Mouse (Mus musculus) heart, postnatal 0 days (tissue): ENCODE data around the gene Cfap45. TPM values are rescaled to one million over a fixed set of nuclear protein-coding genes. Genes with fewer than 3 reads are reported as not detected.

Experiments used
- ATAC-seq: fragments of 200-750 bp; cut with Nextera tagmentation; 2 replicates; pipeline ENCODE4 v1.8.0; 2017; ENCODE audit warnings: low read depth, moderate number of reproducible peaks, moderate library complexity; ENCODE audit not compliant: insufficient read depth
- DNase-seq: peaks from one replicate; pipeline ENCODE4 v3.0.0-alpha.2; 2016; ENCODE audit warnings: low spot score
- H3K27ac ChIP-seq: fragments of 300-500 bp; sonication (generic); 2 replicates; pipeline ENCODE4 v1.5.1; 2014; ENCODE audit warnings: low read depth, mild to moderate bottlenecking
- H3K27me3 ChIP-seq: fragments of 300-500 bp; sonication (generic); 2 replicates; pipeline ENCODE4 v1.6.1; 2014; ENCODE audit warnings: low read length, mixed read lengths; ENCODE audit not compliant: control insufficient read depth, insufficient read depth
- H3K36me3 ChIP-seq: fragments of 300-500 bp; sonication (generic); replicated peaks from 2 replicates; pipeline ENCODE4 v1.6.1; 2014; ENCODE audit warnings: low read length, mixed read lengths; ENCODE audit not compliant: control insufficient read depth, insufficient read depth
- H3K4me1 ChIP-seq: fragments of 300-500 bp; sonication (generic); 2 replicates; pipeline ENCODE4 v1.6.1; 2014; ENCODE audit warnings: antibody characterized with exemption; ENCODE audit not compliant: control insufficient read depth, insufficient read depth
- H3K4me2 ChIP-seq: fragments of 300-500 bp; sonication (generic); 2 replicates; pipeline ENCODE4 v1.6.1; 2014; ENCODE audit warnings: low read depth, mild to moderate bottlenecking, low read length, moderate library complexity
- H3K4me3 ChIP-seq: fragments of 300-500 bp; sonication (generic); 2 replicates; pipeline ENCODE4 v1.5.1; 2014; ENCODE audit warnings: low read depth, low read length
- H3K9ac ChIP-seq: fragments of 300-500 bp; sonication (generic); replicated peaks from 2 replicates; pipeline ENCODE4 v1.6.1; 2014; ENCODE audit warnings: low read depth, low read length, mixed read lengths
- H3K9me3 ChIP-seq: fragments of 300-500 bp; sonication (generic); replicated peaks from 2 replicates; pipeline ENCODE4 v1.6.1; 2016; ENCODE audit warnings: low read length; ENCODE audit not compliant: control insufficient read depth
- CTCF ChIP-seq: IDR thresholded peaks from 2 replicates; pipeline ENCODE4 v1.5.1; 2016; ENCODE audit warnings: antibody characterized with exemption, control low read depth, low read depth
- EP300 ChIP-seq: IDR thresholded peaks from 2 replicates; pipeline ENCODE4 v1.6.1; 2016; ENCODE audit warnings: antibody characterized with exemption, low read depth
- WGBS: fragments of 180-500 bp; shearing (Covaris S2); extraction: QIAGEN DNeasy Blood & Tissue Kit; methylation state at CpG from one replicate; pipeline ENCODE4 v1.1.7; 2014; 5-methylcytosine and 5-hydroxymethylcytosine counted together
- polyA plus RNA-seq: library from polyadenylated mRNA; unstranded; fragments of >200 nt; fragmentation: Nextera tagmentation; extraction: Ambion mirVana; gene quantifications from 2 replicates; pipeline ENCODE4 v1.2.1, GENCODE M21; 2015
- total RNA-seq: library from RNA; depleted of rRNA; stranded (reverse); fragments of >200 nt; gene quantifications from 2 replicates; pipeline ENCODE4 v1.2.3, GENCODE M21; 2014; ENCODE audit warnings: low replicate concordance

The Cfap45 gene
- total and polyA plus RNA-seq, 2 experiments from 2014 or later: 2.6 to 6.6 TPM

- H3K36me3 ChIP-seq: no peaks in the 10 kb centered on the region
- WGBS: 81% methylated on average over 11 of the region's 11 CpGs
- peaks cover 4% of the 10 kb centered on the region for H3K4me1 ChIP-seq
- no peak overlapping the region for H3K9ac ChIP-seq
- no peak for DNase-seq
- TF ChIP-seq CTCF: no peak
- no peak for TF ChIP-seq EP300
- H3K4me2 ChIP-seq: no peak overlapping the region
- no peak overlapping the region for H3K27ac ChIP-seq
- no peaks in the 10 kb centered on the region for H3K9me3 ChIP-seq
- no peak for ATAC-seq
- no peak overlapping the region for H3K4me3 ChIP-seq
- 0 out of 2 replicates have a peak, but pooled peaks cover 3% of the 10 kb centered on the region for H3K27me3 ChIP-seq
Observed at GRCm38 (mm10) chr1:172484236-172484635, 36.4 kb upstream of the Cfap45 start.

DNA sequence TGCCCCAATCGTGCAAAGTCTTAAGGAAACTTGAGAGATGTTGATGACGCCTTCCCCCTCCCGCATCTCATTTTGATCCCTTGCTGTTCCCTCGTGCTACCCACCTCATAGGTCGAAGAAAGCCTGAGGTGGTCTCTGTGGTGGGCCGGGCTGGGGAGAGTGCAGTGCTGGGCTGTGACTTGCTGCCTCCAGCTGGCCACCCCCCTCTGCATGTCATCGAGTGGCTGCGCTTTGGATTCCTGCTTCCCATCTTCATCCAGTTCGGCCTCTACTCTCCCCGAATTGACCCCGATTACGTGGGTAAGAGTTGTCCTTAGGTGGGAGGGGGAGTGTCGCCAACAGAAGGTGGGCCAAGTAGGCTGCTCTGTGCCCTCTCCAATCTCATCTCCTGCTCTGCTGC lies 35.9 kb upstream of the Cfap45 start:
- Histone ChIP-seq H3K27me3 (peaks cover 7% of the 10 kb centered on the region; the same call in 1 of the 2 replicates), H3K4me2 (no peak overlapping the region), H3K4me1 (peaks cover 4% of the 10 kb centered on the region), H3K9ac (no peak overlapping the region), H3K27ac (no peak overlapping the region), H3K36me3 (no peaks in the 10 kb centered on the region), H3K9me3 (no peaks in the 10 kb centered on the region), H3K4me3 (no peak overlapping the region)
- ATAC-seq: no peak
- no peak for TF ChIP-seq CTCF
- no peak for TF ChIP-seq EP300
- DNase-seq: no peak
- WGBS: 80% methylated on average over 13 of the region's 13 CpGs

DNA sequence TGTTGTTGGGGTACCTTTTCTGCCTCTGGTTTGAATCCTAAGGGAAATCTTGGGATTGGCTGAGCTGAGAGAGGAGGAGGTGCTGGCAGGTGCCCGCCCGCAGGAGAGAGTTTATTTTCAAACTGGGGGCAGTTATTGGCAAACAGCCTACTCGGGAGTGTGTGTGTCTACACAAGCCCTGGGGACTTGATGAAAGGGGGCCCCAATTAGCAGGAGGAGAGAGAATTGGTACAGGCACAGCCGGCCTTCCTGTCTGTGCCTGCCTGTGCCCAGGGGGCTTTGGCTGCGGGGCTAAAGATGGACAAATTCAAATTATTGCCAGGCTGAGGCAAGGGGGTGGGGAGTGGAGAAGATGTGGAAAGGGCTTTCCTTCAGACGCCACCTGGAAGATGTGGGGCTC lies 34.8 kb upstream of the Cfap45 start:
- H3K9me3 ChIP-seq: no peaks in the 10 kb centered on the region
- peaks cover 4% of the 10 kb centered on the region for H3K4me1 ChIP-seq
- WGBS: 62% methylated on average over 6 of the region's 6 CpGs
- H3K4me3 ChIP-seq: no peak overlapping the region
- no peak overlapping the region for H3K27ac ChIP-seq
- H3K4me2 ChIP-seq: no peak overlapping the region
- TF ChIP-seq CTCF (no peak), EP300 (no peak)
- H3K9ac ChIP-seq: no peak overlapping the region
- H3K36me3 ChIP-seq: no peaks in the 10 kb centered on the region
- H3K27me3 ChIP-seq: peaks cover 8% of the 10 kb centered on the region; the same call in 1 of the 2 replicates
- DNase-seq (no peak), ATAC-seq (no peak)

DNA sequence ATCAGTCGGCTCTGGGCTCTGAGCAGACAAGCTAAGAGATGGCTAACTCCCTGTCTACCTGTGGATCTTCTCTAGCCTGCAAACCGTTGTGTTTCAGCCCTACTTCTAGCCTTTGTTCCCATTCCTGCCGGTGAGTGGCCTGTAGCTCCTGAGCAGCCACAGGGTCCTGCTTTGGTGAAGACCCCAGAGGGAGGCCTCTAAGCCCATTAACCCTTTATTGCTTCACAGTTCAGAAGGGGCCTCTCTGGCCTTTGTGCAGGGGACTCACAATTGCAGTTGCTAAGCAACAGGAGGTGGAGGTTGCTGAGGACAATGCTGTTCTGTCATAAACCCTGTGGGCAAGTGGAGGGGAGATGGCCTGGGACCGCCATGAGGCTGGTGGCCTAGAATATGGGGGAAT lies 34.4 kb upstream of the Cfap45 start:
- Histone ChIP-seq H3K27me3 (peaks cover 8% of the 10 kb centered on the region; the same call in 1 of the 2 replicates), H3K27ac (no peak overlapping the region), H3K4me3 (no peak overlapping the region), H3K36me3 (no peaks in the 10 kb centered on the region), H3K9ac (no peak overlapping the region), H3K9me3 (no peaks in the 10 kb centered on the region), H3K4me1 (peaks cover 4% of the 10 kb centered on the region), H3K4me2 (no peak overlapping the region)
- DNase-seq (no peak), ATAC-seq (no peak)
- no peak for TF ChIP-seq CTCF
- TF ChIP-seq EP300: no peak
- 67% methylated on average over 4 of the region's 4 CpGs for WGBS

DNA sequence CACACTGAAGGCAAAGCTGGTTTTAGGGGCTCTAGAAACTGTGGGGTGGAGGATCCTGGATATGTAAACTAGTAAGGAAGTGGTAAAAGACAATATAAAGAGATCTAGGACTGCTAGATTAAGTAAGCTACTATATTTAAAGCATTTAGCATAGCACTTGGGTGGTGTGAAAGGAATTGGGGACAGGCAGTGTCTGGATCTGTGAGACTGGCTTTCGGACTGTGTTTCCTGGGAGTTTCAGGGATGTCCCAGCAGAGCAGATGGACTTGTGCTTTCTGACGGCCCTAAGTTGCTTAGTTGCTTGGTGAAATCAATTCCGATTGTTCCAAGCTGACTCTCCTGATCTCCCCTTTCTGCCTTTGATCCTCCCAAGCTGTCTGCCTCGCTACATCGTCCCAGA lies 34.0 kb upstream of the Cfap45 start:
- ATAC-seq: no peak
- H3K4me2 ChIP-seq: no peak overlapping the region
- TF ChIP-seq EP300: no peak
- TF ChIP-seq CTCF: no peak
- H3K36me3 ChIP-seq: no peaks in the 10 kb centered on the region
- H3K4me3 ChIP-seq: no peak overlapping the region
- H3K4me1 ChIP-seq: peaks cover 4% of the 10 kb centered on the region
- peaks cover 8% of the 10 kb centered on the region; the same call in 1 of the 2 replicates for H3K27me3 ChIP-seq
- H3K9ac ChIP-seq: no peak overlapping the region
- 81% methylated on average over 5 of the region's 5 CpGs for WGBS
- H3K9me3 ChIP-seq: no peaks in the 10 kb centered on the region
- DNase-seq: no peak
- H3K27ac ChIP-seq: no peak overlapping the region

- no peaks in the 10 kb centered on the region; the same call in 1 of the 2 replicates for H3K4me1 ChIP-seq
- no peaks in the 10 kb centered on the region for H3K9me3 ChIP-seq
- no peak overlapping the region for H3K27ac ChIP-seq
- no peak for TF ChIP-seq EP300
- TF ChIP-seq CTCF: no peak
- DNase-seq (no peak), ATAC-seq (no peak)
- WGBS: 66% methylated on average over 4 of the region's 4 CpGs
- H3K4me3 ChIP-seq: no peak overlapping the region
- no peak overlapping the region for H3K9ac ChIP-seq
- H3K4me2 ChIP-seq: no peak overlapping the region
- H3K36me3 ChIP-seq: no peaks in the 10 kb centered on the region
- peaks cover 8% of the 10 kb centered on the region; the same call in 1 of the 2 replicates for H3K27me3 ChIP-seq
Observed at GRCm38 (mm10) chr1:172487859-172488258, 32.7 kb upstream of the Cfap45 start.
